ENCODE assay signal across 25 mouse cellular contexts in genomic region chr9:57964528-57965250, GRCm38 (mm10). TPM values are rescaled to one million over a fixed set of nuclear protein-coding genes. Genes with fewer than 3 reads are reported as not detected.
DNase-seq lines count a peak whose midpoint lies in the region; ATAC-seq and TF ChIP-seq lines count a peak whose summit lies in the region.
"Had no signal": no experiment of that assay in that cellular context is flagged by ENCODE, and none has a peak within 500 bp of the region (broad histone marks: within the 10 kb centered on the region; RNA-seq: fewer than 3 reads in every experiment).

No protein-coding gene starts in this region.

- TF ChIP-seq CTCF in gastrocnemius, adult 2 months (IDR thresholded peaks at IDR 0.05), result no peak
- no peak for TF ChIP-seq CTCF in lung, postnatal 0 days (IDR thresholded peaks at IDR 0.05)

- H3K36me3 ChIP-seq in hindbrain, embryonic 10.5 days, result peaks cover 13% of the 10 kb centered on the region
- peaks cover 22% of the 10 kb centered on the region for H3K36me3 ChIP-seq in hindbrain, embryonic 14.5 days (replicated peaks; ENCODE audit: control insufficient read depth, insufficient read depth)
- H3K36me3 ChIP-seq in lung, postnatal 0 days (ENCODE audit: insufficient read depth, low read length), result no peaks in the 10 kb centered on the region
- H3K36me3 ChIP-seq: embryonic facial prominence, embryonic 13.5 days; limb, embryonic 15.5 days had no signal

- intact Hi-C loops in gastrocnemius, adult 2 months (cut with DNase I), result loop anchor here (2.0 kb wide), 1 partner anchor 24 kb away; the partner anchor contains the start of gene Sema7a

- no peak for ATAC-seq in hindbrain, embryonic 14.5 days (ENCODE audit: low FRiP score)
- no peak for ATAC-seq in lung, postnatal 0 days
- ATAC-seq: CD4-positive, CD25-positive, alpha-beta regulatory T cell, adult 4 months; hindbrain, postnatal 0 days; intestine, embryonic 16.5 days; Patski had no signal

- no peak overlapping the region for H3K4me2 ChIP-seq in hindbrain, embryonic 14.5 days (replicated peaks)
- no peak overlapping the region for H3K4me2 ChIP-seq in lung, postnatal 0 days (replicated peaks; ENCODE audit: low read depth, low read length)
- H3K4me2 ChIP-seq: embryonic facial prominence, embryonic 13.5 days; forebrain, embryonic 12.5 days; limb, embryonic 15.5 days; lung, embryonic 14.5 days; midbrain, embryonic 12.5 days had no signal

- H3K9me3 ChIP-seq in hindbrain, embryonic 10.5 days, result no peaks in the 10 kb centered on the region
- H3K9me3 ChIP-seq in hindbrain, embryonic 14.5 days (ENCODE audit: control insufficient read depth, low read length), result no peaks in the 10 kb centered on the region
- no peaks in the 10 kb centered on the region for H3K9me3 ChIP-seq in lung, postnatal 0 days (ENCODE audit: low read length)
- H3K9me3 ChIP-seq: embryonic facial prominence, embryonic 13.5 days; forebrain, embryonic 12.5 days; limb, embryonic 15.5 days; midbrain, embryonic 12.5 days had no signal

- 70% methylated on average over 6 of the region's 6 CpGs for WGBS in hindbrain, embryonic 10.5 days
- WGBS in hindbrain, embryonic 14.5 days, result 68% methylated on average over 6 of the region's 6 CpGs
- 70% methylated on average over 6 of the region's 6 CpGs for WGBS in lung, postnatal 0 days

- no peak for TF ChIP-seq EP300 in lung, postnatal 0 days (IDR thresholded peaks at IDR 0.05)

- H3K27me3 ChIP-seq in hindbrain, embryonic 10.5 days (ENCODE audit: insufficient read depth, poor library complexity, severe bottlenecking), result no peaks in the 10 kb centered on the region; the same call in 1 of the 2 replicates
- no peaks in the 10 kb centered on the region for H3K27me3 ChIP-seq in hindbrain, embryonic 14.5 days (ENCODE audit: control insufficient read depth, insufficient read depth, low read length)
- H3K27me3 ChIP-seq in lung, postnatal 0 days (replicated peaks; ENCODE audit: insufficient read depth, low read length), result no peaks in the 10 kb centered on the region
- H3K27me3 ChIP-seq: embryonic facial prominence, embryonic 13.5 days; forebrain, embryonic 12.5 days; limb, embryonic 15.5 days; midbrain, embryonic 12.5 days; Patski had no signal

- no peak overlapping the region for H3K9ac ChIP-seq in hindbrain, embryonic 14.5 days
- no peak overlapping the region for H3K9ac ChIP-seq in lung, postnatal 0 days (replicated peaks; ENCODE audit: low read depth)
- H3K9ac ChIP-seq: embryonic facial prominence, embryonic 13.5 days; forebrain, embryonic 12.5 days; limb, embryonic 15.5 days; liver, embryonic 14.5 days; lung, embryonic 14.5 days; midbrain, embryonic 12.5 days had no signal

- H3K4me3 ChIP-seq in gastrocnemius, adult 2 months, result no peak overlapping the region
- no peak overlapping the region for H3K4me3 ChIP-seq in hindbrain, embryonic 10.5 days
- no peak overlapping the region for H3K4me3 ChIP-seq in hindbrain, embryonic 14.5 days (replicated peaks; ENCODE audit: low read length)
- no peak overlapping the region for H3K4me3 ChIP-seq in lung, postnatal 0 days (ENCODE audit: low read depth, low read length)
- H3K4me3 ChIP-seq in brown adipose tissue, adult 24 weeks (ENCODE audit: insufficient read depth, low read depth, low read length), result no peak overlapping the region
- H3K4me3 ChIP-seq: embryonic facial prominence, embryonic 13.5 days; erythroblast, embryonic 14.5 days; forebrain, embryonic 12.5 days; limb, embryonic 15.5 days; midbrain, embryonic 12.5 days had no signal

- peaks cover 43% of the 10 kb centered on the region for H3K4me1 ChIP-seq in hindbrain, embryonic 10.5 days (replicated peaks)
- H3K4me1 ChIP-seq in hindbrain, embryonic 14.5 days (replicated peaks; ENCODE audit: control insufficient read depth, insufficient read depth, low read length), result no peaks in the 10 kb centered on the region
- H3K4me1 ChIP-seq in lung, postnatal 0 days (ENCODE audit: insufficient read depth, low read depth, low read length), result peaks cover 3% of the 10 kb centered on the region; the same call in 1 of the 2 replicates
- H3K4me1 ChIP-seq in brown adipose tissue, adult 24 weeks (ENCODE audit: control insufficient read depth, insufficient read depth, insufficient read length, low read length), result peaks cover 54% of the 10 kb centered on the region
- H3K4me1 ChIP-seq: forebrain, embryonic 12.5 days; limb, embryonic 15.5 days had no signal

- DNase-seq in gastrocnemius, adult 2 months, result no peak
- no peak for DNase-seq in gastrocnemius, postnatal 4 days (ENCODE audit: low spot score in 2 of 2)
- no peak for DNase-seq in hindbrain, embryonic 10.5 days (ENCODE audit: low spot score)
- no peak for DNase-seq in hindbrain, embryonic 14.5 days (ENCODE audit: low spot score)
- DNase-seq in lung, postnatal 0 days (ENCODE audit: low spot score), result no peak
- no peak for DNase-seq in lung, postnatal 36 days
- DNase-seq in spleen, postnatal 10 days (ENCODE audit: low spot score in 2 of 2), result no peak
- DNase-seq: cerebellum, adult 11 months; cerebellum, postnatal 14 days; gastrocnemius, postnatal 10 days; left cerebral cortex, postnatal 4 days; lung, embryonic 14.5 days had no signal

- H3K27ac ChIP-seq in gastrocnemius, adult 2 months, result peak overlapping the region; percentile 84
- H3K27ac ChIP-seq in hindbrain, embryonic 10.5 days, result peak overlapping the region; percentile 46; the same call in 1 of the 2 replicates
- H3K27ac ChIP-seq in hindbrain, embryonic 14.5 days, result no peak overlapping the region
- peak overlapping the region; percentile 47 for H3K27ac ChIP-seq in lung, postnatal 0 days (ENCODE audit: low read length)
- peak overlapping the region; percentile 95 for H3K27ac ChIP-seq in brown adipose tissue, adult 24 weeks (replicated peaks; ENCODE audit: low read depth, low read length)
- H3K27ac ChIP-seq: embryonic facial prominence, embryonic 13.5 days; forebrain, embryonic 12.5 days; hindbrain, postnatal 0 days; limb, embryonic 15.5 days; liver, embryonic 14.5 days; midbrain, embryonic 12.5 days had no signal

RNA-seq across cellular contexts. Expression of gene Sema7a, which starts 24.8 kb away (rescaled TPM):
- 10 to 100 TPM in 1 of 2 experiments, 1 to 10 TPM in 1; 9.0 to 14.4 TPM for total RNA-seq in gastrocnemius, adult 2 months (2021)
- total RNA-seq in gastrocnemius, postnatal 4 days (2021), result 10 to 100 TPM; 10.4 to 12.6 TPM
- polyA plus RNA-seq in hindbrain, embryonic 10.5 days (2016; fragmentation: Nextera tagmentation; extraction: Ambion mirVana), result 0.71 and 1.6 TPM in 2 replicates
- polyA plus RNA-seq in hindbrain, embryonic 14.5 days (2014; fragmentation: Nextera tagmentation; extraction: Ambion mirVana), result 6.3 and 7.3 TPM in 2 replicates
- 6.2 and 8.4 TPM in 2 replicates for polyA plus RNA-seq in lung, postnatal 0 days (2015; fragmentation: Nextera tagmentation; extraction: Ambion mirVana)
- polyA plus RNA-seq in brown adipose tissue, adult 24 weeks (2012; ENCODE audit: insufficient read depth, insufficient read length, missing spikeins), result 2.8 and 6.0 TPM in 2 replicates
- polyA plus RNA-seq: CD4-positive, CD25-positive, alpha-beta regulatory T cell, adult 4 months had no signal

RNA-seq across cellular contexts. Expression of gene Cyp11a1, which starts 41.5 kb away (rescaled TPM):
- total RNA-seq in gastrocnemius, adult 2 months (2021), result under 1 TPM in 1 of 2 experiments, not detected in 1; 0.10 TPM
- 1 to 10 TPM; 5.4 TPM for total RNA-seq in gastrocnemius, postnatal 4 days (2021)
- polyA plus RNA-seq in hindbrain, embryonic 10.5 days (2016; fragmentation: Nextera tagmentation; extraction: Ambion mirVana), result not detected in 2 replicates
- polyA plus RNA-seq in hindbrain, embryonic 14.5 days (2014; fragmentation: Nextera tagmentation; extraction: Ambion mirVana), result 0.39 and 1.5 TPM in 2 replicates
- 1.2 and 1.3 TPM in 2 replicates for polyA plus RNA-seq in lung, postnatal 0 days (2015; fragmentation: Nextera tagmentation; extraction: Ambion mirVana)
- polyA plus RNA-seq in brown adipose tissue, adult 24 weeks (2012; ENCODE audit: insufficient read depth, insufficient read length, missing spikeins), result not detected in 2 replicates
- total RNA-seq: heart, adult 18-20 months; heart, postnatal 25 days had no signal
- polyA plus RNA-seq: CD4-positive, CD25-positive, alpha-beta regulatory T cell, adult 4 months had no signal

RNA-seq across cellular contexts. Expression of gene Ubl7, which starts 53.9 kb away (rescaled TPM):
- total RNA-seq in gastrocnemius, adult 2 months (2021), result 10 to 100 TPM; 81.3 to 82.1 TPM
- 10 to 100 TPM; 47.4 to 51.5 TPM for total RNA-seq in gastrocnemius, postnatal 4 days (2021)
- polyA plus RNA-seq in hindbrain, embryonic 10.5 days (2016; fragmentation: Nextera tagmentation; extraction: Ambion mirVana), result 118 and 143 TPM in 2 replicates
- polyA plus RNA-seq in hindbrain, embryonic 14.5 days (2014; fragmentation: Nextera tagmentation; extraction: Ambion mirVana), result 151 and 160 TPM in 2 replicates
- polyA plus RNA-seq in lung, postnatal 0 days (2015; fragmentation: Nextera tagmentation; extraction: Ambion mirVana), result 120 and 121 TPM in 2 replicates
- 67.3 and 71.9 TPM in 2 replicates for polyA plus RNA-seq in brown adipose tissue, adult 24 weeks (2012; ENCODE audit: insufficient read depth, insufficient read length, missing spikeins)
